Mouse (Mus musculus) kidney, adult 2 months (tissue): ENCODE results near the gene Dab2. TPM values are rescaled to one million over a fixed set of nuclear protein-coding genes. Genes with fewer than 3 reads are reported as not detected.

Experiments
- DNase-seq: peaks from one replicate; pipeline ENCODE4 v3.0.0; 2021
- H3K27ac ChIP-seq: fragments of 200-500 bp; 2 replicates; pipeline ENCODE4 v1.5.1; 2012; ENCODE audit warnings: low read depth, low read length, control low read depth, inconsistent platforms; ENCODE audit not compliant: insufficient read depth
- H3K27me3 ChIP-seq: fragments of 200-500 bp; replicated peaks from 2 replicates; pipeline ENCODE4 v1.6.1; 2012; ENCODE audit warnings: mild to moderate bottlenecking, moderate library complexity, low read length, inconsistent platforms; ENCODE audit not compliant: control insufficient read depth, insufficient read depth
- H3K36me3 ChIP-seq: fragments of 200-500 bp; 2 replicates; pipeline ENCODE4 v1.6.1; 2012; ENCODE audit warnings: mild to moderate bottlenecking, moderate library complexity, low read length, inconsistent platforms; ENCODE audit not compliant: control insufficient read depth, insufficient read depth
- H3K4me1 ChIP-seq: fragments of 200-500 bp; 2 replicates; pipeline ENCODE4 v1.6.1; 2011; ENCODE audit warnings: low read length; ENCODE audit not compliant: control insufficient read depth, insufficient read depth
- H3K4me3 ChIP-seq: fragments of 200-500 bp; 2 replicates; pipeline ENCODE4 v1.5.1; 2011; ENCODE audit warnings: mild to moderate bottlenecking, low read depth, low read length, control low read depth; ENCODE audit not compliant: insufficient read depth
- CTCF ChIP-seq: fragments of 200-500 bp; conservative IDR thresholded peaks from 2 replicates; pipeline ENCODE4 v1.5.1; 2011; ENCODE audit warnings: low read depth, mild to moderate bottlenecking, control low read depth, low read length, moderate library complexity, mixed read lengths; ENCODE audit not compliant: insufficient read depth, insufficient read length
- POLR2A ChIP-seq: fragments of 200-500 bp; IDR thresholded peaks from one replicate; pipeline ENCODE4 v1.6.1; 2011; ENCODE audit warnings: low read depth, low read length, control low read depth
- WGBS: fragments of 180-500 bp; shearing (Covaris S2); methylation state at CpG from one replicate; pipeline ENCODE4 v1.1.7; 2018; 5-methylcytosine and 5-hydroxymethylcytosine counted together
- polyA plus RNA-seq: library from polyadenylated mRNA; depleted of rRNA; stranded (reverse); fragments of >200 nt; gene quantifications from 2 replicates; pipeline ENCODE4 v1.2.3, GENCODE M21; 2012; rRNA removed

Dab2 gene
- 247 and 281 TPM in 2 replicates for polyA plus RNA-seq

- Histone ChIP-seq H3K4me3 (peak within 1 kb of the TSS; percentile 89), H3K27ac (peak within 1 kb of the TSS; percentile 100), H3K4me1 (peaks cover 11% of the 10 kb centered on the region), H3K27me3 (no peaks in the 10 kb centered on the region), H3K36me3 (no peaks in the 10 kb centered on the region)
- WGBS = 51% methylated on average over 3 of the region's 3 CpGs
- DNase-seq = peak; percentile 90
- TF ChIP-seq CTCF (no peak), POLR2A (no peak)
Measured at GRCm38 (mm10) chr15:6299554-6299953, at the start of gene Dab2. Gene Dab2, plus strand, starts transcription at chr15:6299788.

GRCm38 (mm10) chr15:6253471-6253870 is 46.1 kb upstream of the Dab2 start:
- Histone ChIP-seq H3K4me3 (no peak overlapping the region), H3K36me3 (no peaks in the 10 kb centered on the region), H3K27me3 (no peaks in the 10 kb centered on the region), H3K27ac (peak overlapping the region; percentile 63; the same call in 1 of the 2 replicates), H3K4me1 (peaks cover 4% of the 10 kb centered on the region; the same call in 1 of the 2 replicates)
- peak; percentile 82 for DNase-seq
- TF ChIP-seq CTCF = no peak
- TF ChIP-seq POLR2A = no peak
- WGBS = 52% methylated on average over 2 of the region's 2 CpGs

DNA sequence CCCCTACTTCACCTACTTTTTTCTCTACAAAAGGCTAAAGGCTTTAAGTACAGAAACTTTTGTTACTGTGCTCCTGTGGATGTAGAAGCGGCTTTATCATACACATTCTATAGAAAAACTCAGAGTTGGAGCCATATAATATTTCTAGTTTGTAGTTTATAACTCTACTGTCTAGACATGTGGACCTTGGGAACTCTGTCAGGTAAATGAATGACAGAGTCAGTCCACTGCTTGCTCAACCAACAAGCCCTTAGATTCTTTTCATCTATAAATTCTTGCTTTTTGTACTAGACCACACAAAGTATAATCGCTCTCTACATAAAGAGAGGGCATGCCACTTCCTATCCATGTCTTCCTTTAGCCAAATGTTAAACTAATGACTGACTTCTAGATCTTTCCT is 45.2 kb upstream of the Dab2 start:
- Histone ChIP-seq H3K27me3 (no peaks in the 10 kb centered on the region), H3K4me1 (peaks cover 4% of the 10 kb centered on the region; the same call in 1 of the 2 replicates), H3K4me3 (no peak overlapping the region), H3K27ac (peak overlapping the region; percentile 91), H3K36me3 (no peaks in the 10 kb centered on the region)
- WGBS = 50% methylated on average over 2 of the region's 2 CpGs
- TF ChIP-seq POLR2A = no peak
- no peak for TF ChIP-seq CTCF
- DNase-seq = peak; percentile 65

DNA sequence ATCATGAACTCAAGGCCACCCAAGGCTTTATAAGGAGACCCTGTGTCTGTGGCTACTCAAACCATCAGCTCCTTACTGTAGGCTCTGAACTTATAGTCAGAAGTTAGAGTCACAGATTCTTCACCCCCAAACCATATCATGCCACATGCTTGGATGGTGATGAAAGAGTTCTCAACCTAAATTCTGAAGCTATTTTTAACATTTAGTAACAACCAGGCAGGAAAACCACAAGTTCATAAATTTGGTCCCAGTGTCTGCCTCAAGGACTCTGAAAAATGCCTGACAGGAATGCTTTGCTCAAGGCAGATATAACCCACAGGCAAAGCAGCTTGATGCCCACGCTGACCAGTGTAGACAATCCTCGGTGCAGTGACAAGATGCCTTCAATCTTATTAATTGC is 42.5 kb upstream of the Dab2 start:
- H3K4me3 ChIP-seq = no peak overlapping the region
- no peak overlapping the region for H3K27ac ChIP-seq
- no peak for DNase-seq
- H3K36me3 ChIP-seq = no peaks in the 10 kb centered on the region
- H3K4me1 ChIP-seq = peaks cover 17% of the 10 kb centered on the region
- no peaks in the 10 kb centered on the region for H3K27me3 ChIP-seq
- TF ChIP-seq POLR2A (no peak), CTCF (no peak)
- 65% methylated on average over 2 of the region's 2 CpGs for WGBS

DNA sequence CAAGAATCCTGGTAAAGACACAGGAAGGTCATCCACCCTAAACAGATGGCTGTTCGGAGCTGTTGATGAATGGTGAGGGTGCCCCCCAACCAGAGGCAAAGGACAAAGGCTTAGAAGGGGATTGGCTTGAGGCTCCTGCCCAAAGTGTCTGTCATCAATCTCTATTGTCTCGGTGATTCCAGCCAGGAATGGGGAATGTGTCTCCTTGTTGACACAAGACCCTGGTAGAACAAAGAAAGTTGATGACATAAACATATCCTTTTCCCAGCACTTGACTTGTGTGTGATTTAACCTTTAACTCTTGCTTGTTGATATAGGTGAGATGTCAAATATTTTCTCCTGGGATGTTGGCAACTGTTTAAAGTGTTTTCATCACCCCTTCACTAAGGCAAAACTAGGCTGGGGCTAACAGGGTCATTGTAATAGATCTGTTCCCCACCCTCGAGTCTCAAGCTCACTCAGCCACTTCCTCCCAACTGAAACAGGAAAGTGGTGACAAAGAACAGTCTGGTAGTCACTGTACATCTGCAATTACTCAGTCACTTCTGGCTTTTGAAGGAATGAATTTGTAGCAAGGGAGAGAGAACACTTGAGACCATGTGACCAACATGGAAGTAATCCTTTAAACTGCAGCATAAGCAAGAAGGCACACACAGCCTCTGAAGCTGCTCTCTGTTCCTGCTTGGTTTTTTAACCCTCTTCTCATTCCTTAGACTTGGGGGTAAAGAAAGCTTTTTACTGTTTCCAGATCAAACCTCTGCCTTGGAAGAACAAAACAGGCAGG is 39.4 kb upstream of the Dab2 start:
- Histone ChIP-seq H3K4me3 (no peak overlapping the region), H3K36me3 (no peaks in the 10 kb centered on the region), H3K27ac (peak overlapping the region; percentile 98), H3K27me3 (no peaks in the 10 kb centered on the region), H3K4me1 (peaks cover 13% of the 10 kb centered on the region)
- peak; percentile 67 for DNase-seq
- WGBS = 22% methylated on average over 3 of the region's 3 CpGs
- TF ChIP-seq POLR2A = no peak
- TF ChIP-seq CTCF = no peak

DNA sequence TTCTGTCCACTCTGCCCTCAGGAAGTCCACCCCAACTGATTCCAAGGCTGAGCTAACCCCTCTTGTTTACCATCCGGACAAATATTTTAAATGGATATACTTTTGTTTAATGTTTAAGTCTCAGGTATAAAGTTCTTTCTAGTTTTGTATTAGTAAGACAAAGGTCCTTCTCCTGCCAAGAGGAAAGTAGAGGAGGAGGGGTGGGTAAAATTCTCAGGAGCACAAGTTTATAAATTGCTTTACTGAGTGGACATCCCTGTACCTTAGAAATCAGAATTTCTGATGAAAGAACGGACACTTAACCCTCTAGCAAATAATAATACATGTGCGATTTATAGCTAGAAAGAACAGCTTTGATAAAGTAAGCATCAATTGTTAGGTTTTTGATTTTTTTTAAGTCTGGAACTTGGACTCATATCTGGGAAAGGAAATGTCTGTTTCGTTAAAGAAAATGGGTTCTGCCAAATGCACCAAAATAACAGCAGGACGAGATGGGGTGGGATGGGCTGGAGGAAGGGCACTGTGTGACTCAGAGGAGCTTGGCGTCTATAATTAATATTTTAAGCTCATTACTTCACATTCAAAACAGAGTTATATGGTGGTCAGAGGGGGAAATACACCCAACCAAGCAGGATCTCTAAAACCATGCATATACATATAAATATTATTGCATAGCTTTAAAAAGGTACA is 38.7 kb upstream of the Dab2 start:
- DNase-seq = peak; percentile 54
- 33% methylated on average over 6 of the region's 6 CpGs for WGBS
- no peaks in the 10 kb centered on the region for H3K36me3 ChIP-seq
- peak overlapping the region; percentile 98 for H3K27ac ChIP-seq
- H3K27me3 ChIP-seq = no peaks in the 10 kb centered on the region
- H3K4me1 ChIP-seq = peaks cover 13% of the 10 kb centered on the region
- no peak overlapping the region for H3K4me3 ChIP-seq
- TF ChIP-seq CTCF (no peak), POLR2A (no peak)

DNA sequence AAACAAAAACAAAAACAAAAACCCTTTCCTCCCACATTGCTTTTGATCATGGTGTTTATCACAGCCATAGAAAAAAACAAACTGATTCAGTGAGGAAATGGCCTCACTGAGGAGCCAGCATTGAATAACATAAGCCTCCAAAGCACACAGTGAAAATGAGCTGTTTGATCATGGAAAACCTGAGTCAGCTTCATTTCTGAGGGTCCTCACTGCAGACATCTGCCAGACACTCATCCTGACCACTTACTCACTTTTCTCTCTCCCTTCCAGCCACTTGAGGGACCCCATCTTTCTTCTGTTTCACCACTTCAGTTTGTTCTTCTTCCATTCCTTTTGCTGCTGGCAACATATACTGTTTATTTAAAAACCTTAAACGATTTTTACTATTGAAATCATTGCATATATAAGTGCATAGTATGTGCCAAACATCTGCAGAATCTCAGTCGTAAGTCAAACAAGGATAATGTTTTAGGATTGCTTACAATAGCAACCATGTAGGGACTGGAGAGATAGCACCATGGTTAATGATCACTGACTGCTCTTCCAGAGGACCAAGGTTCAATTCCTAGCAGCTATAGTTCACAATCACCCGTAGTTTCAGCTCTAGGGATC is 32.3 kb upstream of the Dab2 start:
- 48% methylated on average over 3 of the region's 3 CpGs for WGBS

More for the DNA sequence above, 32.3 kb upstream of the Dab2 start:
- Histone ChIP-seq H3K27ac (no peak overlapping the region), H3K4me3 (no peak overlapping the region), H3K4me1 (no peaks in the 10 kb centered on the region; the same call in 1 of the 2 replicates), H3K27me3 (no peaks in the 10 kb centered on the region), H3K36me3 (no peaks in the 10 kb centered on the region)
- no peak for DNase-seq
- TF ChIP-seq CTCF (no peak), POLR2A (no peak)
